Mouse (Mus musculus) hindbrain, embryonic 15.5 days (tissue): ENCODE data around the gene Adamts15. TPM values are rescaled to one million over a fixed set of nuclear protein-coding genes. Genes with fewer than 3 reads are reported as not detected.

Source experiments
- ATAC-seq: fragments of 200-750 bp; cut with Nextera tagmentation; 2 replicates; pipeline ENCODE4 v1.8.0; 2017; ENCODE audit warnings: low read depth, moderate number of reproducible peaks, moderate TSS enrichment; ENCODE audit not compliant: low FRiP score
- H3K27ac ChIP-seq: fragments of 300-500 bp; sonication (generic); replicated peaks from 2 replicates; pipeline ENCODE4 v1.5.1; 2015; ENCODE audit warnings: mild to moderate bottlenecking, inconsistent platforms
- H3K27me3 ChIP-seq: fragments of 300-500 bp; sonication (generic); 2 replicates; pipeline ENCODE4 v1.6.1; 2015; ENCODE audit warnings: control low read depth, inconsistent platforms
- H3K36me3 ChIP-seq: fragments of 300-500 bp; sonication (generic); 2 replicates; pipeline ENCODE4 v1.6.1; 2015; ENCODE audit warnings: control low read depth, inconsistent platforms
- H3K4me1 ChIP-seq: fragments of 300-500 bp; sonication (generic); replicated peaks from 2 replicates; pipeline ENCODE4 v1.6.1; 2015; ENCODE audit warnings: control low read depth, inconsistent platforms
- H3K4me2 ChIP-seq: fragments of 300-500 bp; sonication (generic); 2 replicates; pipeline ENCODE4 v1.6.1; 2015; ENCODE audit warnings: moderate library complexity, mild to moderate bottlenecking, inconsistent platforms
- H3K4me3 ChIP-seq: fragments of 300-500 bp; sonication (generic); 2 replicates; pipeline ENCODE4 v1.5.1; 2015; ENCODE audit warnings: mild to moderate bottlenecking, inconsistent platforms
- H3K9ac ChIP-seq: fragments of 300-500 bp; sonication (generic); 2 replicates; pipeline ENCODE4 v1.6.1; 2015; ENCODE audit warnings: inconsistent platforms
- H3K9me3 ChIP-seq: fragments of 300-500 bp; sonication (generic); 2 replicates; pipeline ENCODE4 v1.6.1; 2016; ENCODE audit warnings: control low read depth, inconsistent platforms
- WGBS: fragments of 180-500 bp; shearing (Covaris S2); methylation state at CpG from one replicate; pipeline ENCODE4 v1.1.7; 2015; 5-methylcytosine and 5-hydroxymethylcytosine counted together
- polyA plus RNA-seq: library from polyadenylated mRNA; unstranded; fragments of >200 nt; fragmentation: Nextera tagmentation; extraction: Ambion mirVana; gene quantifications from 2 replicates; pipeline ENCODE4 v1.2.1, GENCODE M21; 2015

The Adamts15 gene
- polyA plus RNA-seq, 1 experiment from 2014 or later = 5.6 TPM

- no peaks in the 10 kb centered on the region for H3K9me3 ChIP-seq
- peak overlapping the region; percentile 97 for H3K4me2 ChIP-seq
- H3K27ac ChIP-seq = no peak overlapping the region
- ATAC-seq = no peak
- peaks cover 28% of the 10 kb centered on the region for H3K4me1 ChIP-seq
- no peak overlapping the region for H3K9ac ChIP-seq
- H3K36me3 ChIP-seq = no peaks in the 10 kb centered on the region
- H3K4me3 ChIP-seq = peak overlapping the region; percentile 68
- WGBS = 24% methylated on average over 6 of the region's 6 CpGs
- peaks cover 9% of the 10 kb centered on the region; the same call in 1 of the 2 replicates for H3K27me3 ChIP-seq
These were observed 1.5 kb downstream of the Adamts15 start for GRCm38 (mm10) chr9:30920736-30921135.

DNA sequence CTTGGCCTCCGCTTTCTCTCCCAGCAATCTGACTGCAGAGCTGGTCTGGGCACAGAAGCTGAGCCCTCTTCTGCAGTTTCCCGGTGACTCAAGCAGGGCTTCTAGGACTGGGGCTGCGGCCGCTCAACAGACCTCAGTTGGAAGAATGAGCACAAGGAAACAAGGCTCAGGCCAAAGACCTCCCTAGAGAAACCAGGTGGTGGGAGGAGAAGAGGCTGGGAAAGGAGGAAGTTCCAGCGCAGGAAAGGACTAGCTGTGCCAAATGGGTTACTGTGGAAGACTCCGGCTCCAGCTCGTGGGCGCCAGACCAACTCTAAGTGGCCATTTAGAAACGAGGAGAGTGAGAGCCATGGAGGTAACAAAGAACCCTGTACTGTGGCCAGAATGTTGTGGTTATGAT lies 2.6 kb downstream of the Adamts15 start:
- Histone ChIP-seq H3K9ac (no peak overlapping the region), H3K4me2 (peak overlapping the region; percentile 97; the same call in 1 of the 2 replicates), H3K27me3 (peaks cover 9% of the 10 kb centered on the region; the same call in 1 of the 2 replicates), H3K4me3 (no peak overlapping the region), H3K9me3 (no peaks in the 10 kb centered on the region), H3K4me1 (peaks cover 28% of the 10 kb centered on the region), H3K36me3 (no peaks in the 10 kb centered on the region), H3K27ac (no peak overlapping the region)
- ATAC-seq = no peak
- WGBS = 86% methylated on average over 9 of the region's 9 CpGs

GRCm38 (mm10) chr9:30918466-30919356 lies 3.5 kb downstream of the Adamts15 start:
- Histone ChIP-seq H3K27me3 (peaks cover 8% of the 10 kb centered on the region; the same call in 1 of the 2 replicates), H3K4me3 (0 out of 2 replicates have a peak overlapping the region, but pooled peaks have one; percentile 0), H3K9ac (peak overlapping the region; percentile 12; the same call in 1 of the 2 replicates), H3K4me1 (peaks cover 28% of the 10 kb centered on the region), H3K9me3 (no peaks in the 10 kb centered on the region), H3K36me3 (no peaks in the 10 kb centered on the region), H3K27ac (no peak overlapping the region), H3K4me2 (peak overlapping the region; percentile 97)
- 39% methylated on average over 12 of the region's 12 CpGs for WGBS
- ATAC-seq = no peak

- H3K4me2 ChIP-seq = no peak overlapping the region
- WGBS = 88% methylated on average over 6 of the region's 6 CpGs
These were observed 5.8 kb downstream of the Adamts15 start for GRCm38 (mm10) chr9:30916266-30916968.

GRCm38 (mm10) chr9:30914241-30914640 lies 8.0 kb downstream of the Adamts15 start:
- no peaks in the 10 kb centered on the region for H3K9me3 ChIP-seq
- H3K9ac ChIP-seq = no peak overlapping the region
- H3K4me1 ChIP-seq = peaks cover 10% of the 10 kb centered on the region
- no peak overlapping the region for H3K4me3 ChIP-seq
- H3K27ac ChIP-seq = no peak overlapping the region
- no peaks in the 10 kb centered on the region for H3K36me3 ChIP-seq
- H3K27me3 ChIP-seq = no peaks in the 10 kb centered on the region
- H3K4me2 ChIP-seq = no peak overlapping the region
- no peak for ATAC-seq
- 94% methylated on average over 2 of the region's 2 CpGs for WGBS

More at GRCm38 (mm10) chr9:30916266-30916968, 5.8 kb downstream of the Adamts15 start:
- Histone ChIP-seq H3K4me3 (no peak overlapping the region), H3K36me3 (no peaks in the 10 kb centered on the region), H3K27me3 (peaks cover 5% of the 10 kb centered on the region; the same call in 1 of the 2 replicates), H3K27ac (no peak overlapping the region), H3K4me1 (peaks cover 15% of the 10 kb centered on the region), H3K9me3 (no peaks in the 10 kb centered on the region), H3K9ac (no peak overlapping the region)
- ATAC-seq = no peak

DNA sequence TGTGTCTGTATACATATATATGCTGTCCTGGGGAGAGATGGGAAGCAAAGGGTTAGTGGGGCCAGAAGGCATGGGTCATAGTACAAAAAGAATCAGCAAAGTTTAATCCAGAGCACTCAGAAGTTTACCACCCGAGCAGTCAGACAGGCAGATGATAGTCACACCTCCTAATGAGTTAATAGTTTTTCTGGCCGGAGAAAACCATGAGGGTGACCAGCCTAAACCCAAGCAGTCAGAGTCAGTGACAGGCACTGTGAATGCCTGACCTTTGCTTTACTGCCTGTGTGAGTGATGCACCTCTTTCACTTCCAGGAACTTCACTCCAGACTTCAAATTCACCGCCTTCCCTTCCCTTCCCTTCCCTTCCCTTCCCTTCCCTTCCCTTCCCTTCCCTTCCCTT lies 8.8 kb downstream of the Adamts15 start:
- no peak for ATAC-seq
- no peak overlapping the region for H3K27ac ChIP-seq
- 86% methylated on average over 3 of the region's 3 CpGs for WGBS
- H3K36me3 ChIP-seq = no peaks in the 10 kb centered on the region
- H3K4me2 ChIP-seq = no peak overlapping the region
- no peaks in the 10 kb centered on the region for H3K9me3 ChIP-seq
- no peak overlapping the region for H3K4me3 ChIP-seq
- H3K4me1 ChIP-seq = peaks cover 3% of the 10 kb centered on the region
- H3K27me3 ChIP-seq = no peaks in the 10 kb centered on the region
- H3K9ac ChIP-seq = no peak overlapping the region

DNA sequence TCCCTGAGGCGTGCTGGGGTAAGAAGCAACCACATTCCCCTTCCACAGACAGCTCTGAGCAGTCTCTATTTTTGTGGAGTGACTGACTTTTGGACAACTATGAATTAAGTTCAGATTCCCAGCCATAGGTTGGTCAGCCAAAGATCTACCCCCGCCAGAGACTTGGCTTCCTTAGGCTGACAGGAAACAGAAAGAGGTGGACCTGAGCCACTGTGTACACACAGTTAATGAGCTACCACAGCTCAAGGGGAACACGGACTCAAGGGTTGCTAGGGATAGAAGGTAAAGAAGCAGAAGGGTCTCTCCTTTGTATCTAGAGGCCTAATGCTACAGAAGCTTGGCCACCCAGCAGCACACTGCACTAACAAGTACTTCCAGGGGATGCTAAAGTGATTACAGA lies 10.1 kb downstream of the Adamts15 start:
- Histone ChIP-seq H3K4me3 (no peak overlapping the region), H3K4me2 (no peak overlapping the region), H3K4me1 (no peaks in the 10 kb centered on the region), H3K36me3 (no peaks in the 10 kb centered on the region), H3K27ac (no peak overlapping the region), H3K27me3 (no peaks in the 10 kb centered on the region), H3K9me3 (no peaks in the 10 kb centered on the region), H3K9ac (no peak overlapping the region)
- no peak for ATAC-seq
- WGBS = 87% methylated on average over 3 of the region's 3 CpGs

DNA sequence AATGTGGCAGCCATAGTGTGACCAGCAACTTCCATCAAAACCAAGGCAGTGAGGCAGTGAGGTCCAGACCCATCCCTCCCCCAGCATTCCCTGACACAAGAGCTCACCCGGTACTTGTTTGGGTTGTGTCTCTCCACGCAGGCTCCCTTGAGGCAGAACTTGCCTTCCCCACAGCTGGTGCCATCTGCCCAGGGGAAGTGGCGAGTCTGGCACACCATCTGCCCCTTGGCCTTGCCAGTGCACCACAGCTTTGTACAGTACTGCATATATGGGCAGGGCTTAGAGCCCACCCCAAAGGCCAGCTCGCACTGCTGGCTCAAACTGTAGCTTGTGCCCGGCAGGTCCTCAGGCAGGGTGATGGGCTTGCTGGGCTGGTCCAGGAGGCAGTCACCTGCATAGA lies 11.8 kb downstream of the Adamts15 start:
- no peak for ATAC-seq
- 84% methylated on average over 5 of the region's 5 CpGs for WGBS

DNA sequence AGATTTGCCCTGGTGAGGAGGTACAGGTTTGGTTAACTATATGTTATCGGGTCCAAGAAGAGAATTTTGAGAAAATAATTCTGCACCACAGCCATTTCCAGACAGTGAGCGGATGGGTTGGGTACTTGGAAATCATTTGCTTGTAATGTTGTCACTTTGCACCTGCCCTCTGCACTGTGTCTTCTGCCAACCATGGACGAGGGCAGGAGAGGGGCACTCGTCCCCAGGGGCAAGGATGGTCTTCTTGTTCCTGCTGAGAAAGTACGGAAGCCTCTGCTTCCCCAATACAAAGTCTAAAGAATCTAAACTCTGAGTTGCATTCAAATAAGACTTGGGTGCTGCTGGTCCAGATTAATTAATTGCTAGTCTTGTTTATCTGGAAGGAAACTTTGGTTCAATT lies 13.3 kb downstream of the Adamts15 start:
- Histone ChIP-seq H3K4me1 (no peaks in the 10 kb centered on the region), H3K27me3 (no peaks in the 10 kb centered on the region), H3K4me3 (no peak overlapping the region), H3K36me3 (peaks cover 4% of the 10 kb centered on the region; the same call in 1 of the 2 replicates), H3K27ac (no peak overlapping the region), H3K9me3 (no peaks in the 10 kb centered on the region), H3K9ac (no peak overlapping the region), H3K4me2 (no peak overlapping the region)
- ATAC-seq = no peak
- WGBS = 85% methylated on average over 5 of the region's 5 CpGs

More for the DNA sequence above, 11.8 kb downstream of the Adamts15 start:
- Histone ChIP-seq H3K4me3 (no peak overlapping the region), H3K4me1 (no peaks in the 10 kb centered on the region), H3K27ac (no peak overlapping the region), H3K36me3 (no peaks in the 10 kb centered on the region), H3K27me3 (no peaks in the 10 kb centered on the region), H3K9ac (no peak overlapping the region), H3K9me3 (no peaks in the 10 kb centered on the region), H3K4me2 (no peak overlapping the region)

DNA sequence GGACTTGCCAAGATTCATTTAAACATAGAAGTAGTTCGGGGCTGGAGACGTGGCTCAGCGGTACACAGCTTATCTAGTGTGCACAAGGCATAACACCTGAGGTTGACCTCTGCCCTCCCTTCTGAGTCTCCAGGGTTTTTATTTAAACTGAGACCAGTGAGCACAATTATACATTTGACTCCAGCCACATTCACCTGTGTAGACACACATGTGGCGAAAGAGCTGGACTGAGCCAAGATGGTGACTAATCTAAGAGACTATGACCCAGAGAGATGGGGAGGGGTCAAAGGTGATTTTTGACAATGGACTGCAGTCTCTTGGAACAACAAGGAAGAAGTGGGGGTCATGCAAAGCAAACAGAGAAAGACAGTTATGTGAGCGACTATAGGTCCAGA lies 14.0 kb downstream of the Adamts15 start:
- peaks cover 4% of the 10 kb centered on the region; the same call in 1 of the 2 replicates for H3K36me3 ChIP-seq
- WGBS = 85% methylated on average over 5 of the region's 5 CpGs
- no peaks in the 10 kb centered on the region for H3K4me1 ChIP-seq
- no peaks in the 10 kb centered on the region for H3K27me3 ChIP-seq
- no peak overlapping the region for H3K9ac ChIP-seq
- H3K27ac ChIP-seq = no peak overlapping the region
- ATAC-seq = no peak
- no peaks in the 10 kb centered on the region for H3K9me3 ChIP-seq
- H3K4me3 ChIP-seq = no peak overlapping the region
- H3K4me2 ChIP-seq = no peak overlapping the region

GRCm38 (mm10) chr9:30907677-30908295 lies 14.5 kb downstream of the Adamts15 start:
- Histone ChIP-seq H3K27me3 (no peaks in the 10 kb centered on the region), H3K9me3 (no peaks in the 10 kb centered on the region), H3K4me1 (no peaks in the 10 kb centered on the region), H3K4me2 (no peak overlapping the region), H3K4me3 (no peak overlapping the region), H3K9ac (no peak overlapping the region), H3K36me3 (peaks cover 6% of the 10 kb centered on the region; the same call in 1 of the 2 replicates), H3K27ac (no peak overlapping the region)
- 48% methylated on average over 5 of the region's 5 CpGs for WGBS
- ATAC-seq = no peak

DNA sequence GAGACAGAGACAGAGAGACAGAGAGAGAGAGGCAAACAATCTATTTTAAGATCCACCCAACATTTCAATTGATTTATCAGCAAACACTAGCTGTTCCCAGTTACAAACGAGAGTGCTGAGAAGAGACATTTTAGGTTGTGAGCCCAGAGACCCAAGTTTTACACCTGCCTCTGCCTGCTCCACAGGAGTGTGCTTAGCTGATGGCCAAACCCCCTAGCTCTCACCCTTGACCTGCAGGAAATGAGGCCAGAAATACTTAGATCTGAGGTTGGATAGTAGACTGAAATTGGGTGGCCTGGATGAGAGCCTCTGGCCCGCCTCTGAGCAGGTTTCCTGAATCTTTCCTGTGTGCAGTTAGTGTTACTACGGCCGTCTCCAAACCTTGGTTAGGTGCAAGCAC lies 15.8 kb downstream of the Adamts15 start:
- Histone ChIP-seq H3K4me1 (no peaks in the 10 kb centered on the region), H3K9me3 (no peaks in the 10 kb centered on the region), H3K4me3 (no peak overlapping the region), H3K9ac (no peak overlapping the region), H3K27me3 (no peaks in the 10 kb centered on the region), H3K27ac (no peak overlapping the region), H3K4me2 (no peak overlapping the region), H3K36me3 (peaks cover 15% of the 10 kb centered on the region)
- no peak for ATAC-seq
- 88% methylated on average over 4 of the region's 4 CpGs for WGBS
